Mouse (Mus musculus): ENCODE measurements around the gene Qdpr. TPM values are rescaled to one million over a fixed set of nuclear protein-coding genes. Genes with fewer than 3 reads are reported as not detected.

The Qdpr gene
- polyA plus RNA-seq, 1 experiment: 65.7 TPM

- TF ChIP-seq POLR2A (IDR thresholded peaks at IDR 0.05; ENCODE audit: borderline replicate concordance, extremely low read depth, insufficient read depth, insufficient read length, poor library complexity, severe bottlenecking) (no peak), CTCF (IDR thresholded peaks at IDR 0.05; ENCODE audit: borderline replicate concordance, extremely low read depth, insufficient read depth, insufficient read length) (no peak)
These were observed 32.6 kb upstream of the Qdpr start for GRCm38 (mm10) chr5:45482607-45483006.

DNA sequence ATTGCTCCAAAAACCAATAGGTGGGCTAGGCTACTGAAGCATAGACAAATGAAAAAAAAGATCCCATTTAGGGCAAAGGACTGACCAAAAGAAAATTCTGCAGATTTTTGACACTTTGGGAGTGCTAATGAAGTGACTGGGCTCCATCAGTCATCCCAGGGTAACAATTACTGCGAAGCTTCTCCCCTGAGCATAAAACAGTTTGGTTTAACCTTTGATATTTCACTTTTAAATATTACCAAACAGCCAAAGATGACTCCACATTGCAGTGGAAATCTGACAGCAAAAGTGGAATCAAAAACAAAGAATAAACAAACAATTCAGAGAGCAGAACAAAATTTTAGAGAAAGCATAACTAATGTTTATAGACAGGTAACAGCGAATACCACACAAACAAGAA lies 31.1 kb upstream of the Qdpr start:
- no peak for DNase-seq (ENCODE audit: low read depth)
- TF ChIP-seq CTCF (IDR thresholded peaks at IDR 0.05; ENCODE audit: borderline replicate concordance, extremely low read depth, insufficient read depth, insufficient read length) (no peak), POLR2A (IDR thresholded peaks at IDR 0.05; ENCODE audit: borderline replicate concordance, extremely low read depth, insufficient read depth, insufficient read length, poor library complexity, severe bottlenecking) (no peak)

More at GRCm38 (mm10) chr5:45482607-45483006, 32.6 kb upstream of the Qdpr start:
- no peak for DNase-seq (ENCODE audit: low read depth)

DNA sequence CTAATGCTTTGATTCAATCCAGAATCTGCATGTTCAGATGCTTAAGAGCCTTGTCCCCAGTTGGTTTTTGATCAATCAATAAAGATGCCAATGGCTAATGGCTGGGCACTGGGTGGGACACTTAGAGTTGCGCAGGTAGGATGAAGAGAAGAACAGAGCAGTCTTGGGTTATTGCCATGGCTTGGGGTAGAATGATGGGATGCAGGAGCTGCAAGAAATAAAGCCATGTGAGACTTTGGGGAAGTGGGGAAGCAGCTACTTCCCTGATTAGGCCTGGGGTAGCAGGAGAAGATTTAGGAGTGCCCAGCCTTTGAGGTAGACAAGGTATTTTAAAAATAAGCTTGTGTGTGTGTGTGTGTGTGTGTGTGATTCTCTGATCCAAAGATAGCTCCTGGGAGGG lies 30.0 kb upstream of the Qdpr start:
- TF ChIP-seq CTCF (IDR thresholded peaks at IDR 0.05; ENCODE audit: borderline replicate concordance, extremely low read depth, insufficient read depth, insufficient read length): no peak
- TF ChIP-seq POLR2A (IDR thresholded peaks at IDR 0.05; ENCODE audit: borderline replicate concordance, extremely low read depth, insufficient read depth, insufficient read length, poor library complexity, severe bottlenecking): no peak
- no peak for DNase-seq (ENCODE audit: low read depth)

- TF ChIP-seq POLR2A (IDR thresholded peaks at IDR 0.05; ENCODE audit: borderline replicate concordance, extremely low read depth, insufficient read depth, insufficient read length, poor library complexity, severe bottlenecking) (no peak), CTCF (IDR thresholded peaks at IDR 0.05; ENCODE audit: borderline replicate concordance, extremely low read depth, insufficient read depth, insufficient read length) (no peak)
- no peak for DNase-seq (ENCODE audit: low read depth)
These were observed 27.6 kb upstream of the Qdpr start for GRCm38 (mm10) chr5:45477601-45478000.

DNA sequence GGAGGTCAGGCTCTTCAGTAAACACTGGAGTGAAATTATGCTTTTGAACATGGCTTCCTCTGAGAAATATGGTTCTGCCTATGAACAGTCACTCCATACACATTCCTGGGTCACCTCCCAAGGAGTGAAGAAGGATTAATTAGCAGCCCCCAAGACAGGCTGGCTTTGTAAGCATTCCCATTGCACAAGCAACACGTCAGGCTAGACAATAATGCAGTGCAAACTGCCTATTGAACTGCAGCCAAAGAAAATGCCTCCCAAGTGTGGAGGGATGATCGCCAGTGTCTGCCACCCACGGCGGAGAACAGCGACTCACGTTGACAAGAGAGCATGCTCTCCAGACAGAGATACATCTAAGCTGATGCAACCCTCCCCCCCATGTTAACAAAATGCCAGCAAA lies 26.3 kb upstream of the Qdpr start:
- TF ChIP-seq CTCF (IDR thresholded peaks at IDR 0.05; ENCODE audit: borderline replicate concordance, extremely low read depth, insufficient read depth, insufficient read length) (no peak), POLR2A (IDR thresholded peaks at IDR 0.05; ENCODE audit: borderline replicate concordance, extremely low read depth, insufficient read depth, insufficient read length, poor library complexity, severe bottlenecking) (no peak)
- peak; percentile 80 for DNase-seq (ENCODE audit: low read depth)

DNA sequence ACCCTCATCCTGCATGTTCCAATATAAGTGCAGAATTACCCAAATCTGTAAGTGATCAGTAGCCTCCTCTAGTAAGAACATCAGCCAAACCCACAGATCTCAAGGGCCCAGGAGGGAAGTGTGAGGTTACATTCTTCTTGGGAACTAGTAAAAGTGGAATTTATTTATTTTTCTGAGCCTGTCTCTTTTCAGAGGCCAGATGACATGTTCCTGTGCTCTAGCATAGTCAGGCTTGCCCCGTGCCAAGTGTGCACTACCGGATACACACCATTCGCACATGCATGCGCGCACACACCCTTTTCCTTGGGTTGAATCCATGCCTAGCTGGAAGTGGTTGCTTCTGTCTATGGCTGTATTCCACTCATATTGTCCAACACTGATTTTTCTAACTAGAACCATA lies 25.7 kb upstream of the Qdpr start:
- TF ChIP-seq CTCF (IDR thresholded peaks at IDR 0.05; ENCODE audit: borderline replicate concordance, extremely low read depth, insufficient read depth, insufficient read length) (no peak), POLR2A (IDR thresholded peaks at IDR 0.05; ENCODE audit: borderline replicate concordance, extremely low read depth, insufficient read depth, insufficient read length, poor library complexity, severe bottlenecking) (no peak)

GRCm38 (mm10) chr5:45474758-45475157 lies 24.7 kb upstream of the Qdpr start:
- TF ChIP-seq CTCF (IDR thresholded peaks at IDR 0.05; ENCODE audit: borderline replicate concordance, extremely low read depth, insufficient read depth, insufficient read length) (no peak), POLR2A (IDR thresholded peaks at IDR 0.05; ENCODE audit: borderline replicate concordance, extremely low read depth, insufficient read depth, insufficient read length, poor library complexity, severe bottlenecking) (no peak)
- DNase-seq (ENCODE audit: low read depth): no peak

More for the DNA sequence above, 25.7 kb upstream of the Qdpr start:
- no peak for DNase-seq (ENCODE audit: low read depth)

DNA sequence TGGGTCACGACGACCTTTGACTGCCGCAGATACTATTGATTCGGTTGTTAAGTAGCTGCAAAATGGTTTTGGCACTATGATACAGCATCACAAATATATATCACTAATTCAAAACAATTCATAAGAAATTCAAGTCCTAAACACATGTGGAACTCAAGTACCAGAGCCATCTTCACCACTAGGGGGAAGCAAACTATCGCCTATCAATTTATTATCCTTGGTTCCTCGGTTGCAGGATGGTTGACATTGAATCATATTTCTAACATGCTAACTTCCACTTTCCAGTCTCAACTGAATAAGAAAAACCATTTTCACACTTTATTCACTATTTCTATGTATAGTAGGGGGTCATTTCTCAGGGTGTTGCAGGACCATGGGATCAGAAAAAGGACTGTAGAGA lies 24.2 kb upstream of the Qdpr start:
- DNase-seq (ENCODE audit: low read depth): peak; percentile 91
- TF ChIP-seq CTCF (IDR thresholded peaks at IDR 0.05; ENCODE audit: borderline replicate concordance, extremely low read depth, insufficient read depth, insufficient read length) (peak; percentile 61), POLR2A (IDR thresholded peaks at IDR 0.05; ENCODE audit: borderline replicate concordance, extremely low read depth, insufficient read depth, insufficient read length, poor library complexity, severe bottlenecking) (no peak)

GRCm38 (mm10) chr5:45473521-45473920 lies 23.5 kb upstream of the Qdpr start:
- no peak for TF ChIP-seq CTCF (IDR thresholded peaks at IDR 0.05; ENCODE audit: borderline replicate concordance, extremely low read depth, insufficient read depth, insufficient read length)
- no peak for TF ChIP-seq POLR2A (IDR thresholded peaks at IDR 0.05; ENCODE audit: borderline replicate concordance, extremely low read depth, insufficient read depth, insufficient read length, poor library complexity, severe bottlenecking)
- peak; percentile 63 for DNase-seq (ENCODE audit: low read depth)

GRCm38 (mm10) chr5:45472880-45473450 lies 22.9 kb upstream of the Qdpr start:
- no peak for TF ChIP-seq CTCF (IDR thresholded peaks at IDR 0.05; ENCODE audit: borderline replicate concordance, extremely low read depth, insufficient read depth, insufficient read length)
- TF ChIP-seq POLR2A (IDR thresholded peaks at IDR 0.05; ENCODE audit: borderline replicate concordance, extremely low read depth, insufficient read depth, insufficient read length, poor library complexity, severe bottlenecking): no peak
- peak; percentile 85 for DNase-seq (ENCODE audit: low read depth)

- TF ChIP-seq POLR2A (IDR thresholded peaks at IDR 0.05; ENCODE audit: borderline replicate concordance, extremely low read depth, insufficient read depth, insufficient read length, poor library complexity, severe bottlenecking): no peak
- no peak for TF ChIP-seq CTCF (IDR thresholded peaks at IDR 0.05; ENCODE audit: borderline replicate concordance, extremely low read depth, insufficient read depth, insufficient read length)
- no peak for DNase-seq (ENCODE audit: low read depth)
These were observed 4.4 kb upstream of the Qdpr start for GRCm38 (mm10) chr5:45454456-45454855.

- TF ChIP-seq POLR2A (IDR thresholded peaks at IDR 0.05; ENCODE audit: borderline replicate concordance, extremely low read depth, insufficient read depth, insufficient read length, poor library complexity, severe bottlenecking): no peak
These were observed 3.4 kb upstream of the Qdpr start, which contains the start of gene Clrn2 for GRCm38 (mm10) chr5:45453451-45453850. Gene Clrn2 (plus strand): TSS chr5:45453751.

More at GRCm38 (mm10) chr5:45453451-45453850, 3.4 kb upstream of the Qdpr start, which contains the start of gene Clrn2:
- DNase-seq (ENCODE audit: low read depth): no peak
